Mouse (Mus musculus): ENCODE results near the gene Baiap2l1.

GRCm38 (mm10) chr5:144222811-144223502 is 135.0 kb downstream of the Baiap2l1 start:
- TF ChIP-seq CTCF (IDR thresholded peaks at IDR 0.05; ENCODE audit: low read depth) (no peak), EP300 (IDR thresholded peaks at IDR 0.05; ENCODE audit: low read depth) (no peak)

Data from heart, postnatal 0 days (tissue).